Mouse (Mus musculus): ENCODE data around the gene Abtb1. TPM values are rescaled to one million over a fixed set of nuclear protein-coding genes. Genes with fewer than 3 reads are reported as not detected.

Abtb1 gene
- polyA plus RNA-seq, 1 experiment from 2014 or later = 40.7 TPM

- no peak overlapping the region for H3K4me2 ChIP-seq (ENCODE audit: low read length)
- 76% methylated on average over 9 of the region's 9 CpGs for WGBS
- H3K9ac ChIP-seq (ENCODE audit: low read depth, low read length) = no peak overlapping the region
- H3K36me3 ChIP-seq (ENCODE audit: control insufficient read depth, insufficient read depth, low read length) = peaks cover 16% of the 10 kb centered on the region; the same call in 1 of the 2 replicates
- ATAC-seq = no peak
- no peak overlapping the region for H3K27ac ChIP-seq (ENCODE audit: low read length)
- H3K27me3 ChIP-seq (ENCODE audit: control insufficient read depth, insufficient read depth, low read depth, low read length) = no peaks in the 10 kb centered on the region
- no peaks in the 10 kb centered on the region for H3K9me3 ChIP-seq (replicated peaks; ENCODE audit: control insufficient read depth, low read length, poor library complexity, severe bottlenecking)
- no peak overlapping the region for H3K4me3 ChIP-seq (ENCODE audit: low read depth, low read length)
- H3K4me1 ChIP-seq (ENCODE audit: control insufficient read depth, insufficient read depth, low read length) = peaks cover 13% of the 10 kb centered on the region
Observed at GRCm38 (mm10) chr6:88843781-88844725, 2.3 kb upstream of the Abtb1 start.

GRCm38 (mm10) chr6:88843241-88843640 is 1.5 kb upstream of the Abtb1 start:
- Histone ChIP-seq H3K27me3 (ENCODE audit: control insufficient read depth, insufficient read depth, low read depth, low read length) (no peaks in the 10 kb centered on the region), H3K9me3 (replicated peaks; ENCODE audit: control insufficient read depth, low read length, poor library complexity, severe bottlenecking) (no peaks in the 10 kb centered on the region), H3K4me3 (ENCODE audit: low read depth, low read length) (no peak overlapping the region), H3K4me1 (ENCODE audit: control insufficient read depth, insufficient read depth, low read length) (peaks cover 13% of the 10 kb centered on the region), H3K9ac (ENCODE audit: low read depth, low read length) (no peak overlapping the region), H3K27ac (ENCODE audit: low read length) (peak overlapping the region; percentile 85), H3K36me3 (ENCODE audit: control insufficient read depth, insufficient read depth, low read length) (peaks cover 13% of the 10 kb centered on the region; the same call in 1 of the 2 replicates), H3K4me2 (ENCODE audit: low read length) (peak overlapping the region; percentile 88)
- ATAC-seq = no peak
- 69% methylated on average over 7 of the region's 7 CpGs for WGBS

GRCm38 (mm10) chr6:88842731-88843151 is 957 bp upstream of the Abtb1 start:
- 1% methylated on average over 32 of the region's 32 CpGs for WGBS
- no peaks in the 10 kb centered on the region for H3K9me3 ChIP-seq (replicated peaks; ENCODE audit: control insufficient read depth, low read length, poor library complexity, severe bottlenecking)
- H3K36me3 ChIP-seq (ENCODE audit: control insufficient read depth, insufficient read depth, low read length) = peaks cover 14% of the 10 kb centered on the region; the same call in 1 of the 2 replicates
- H3K4me3 ChIP-seq (ENCODE audit: low read depth, low read length) = peak overlapping the region; percentile 84
- peaks cover 13% of the 10 kb centered on the region for H3K4me1 ChIP-seq (ENCODE audit: control insufficient read depth, insufficient read depth, low read length)
- ATAC-seq = no peak; the same call in 1 of the 2 replicates
- H3K9ac ChIP-seq (ENCODE audit: low read depth, low read length) = peak overlapping the region; percentile 65
- H3K27ac ChIP-seq (ENCODE audit: low read length) = peak overlapping the region; percentile 85
- H3K4me2 ChIP-seq (ENCODE audit: low read length) = peak overlapping the region; percentile 88
- no peaks in the 10 kb centered on the region for H3K27me3 ChIP-seq (ENCODE audit: control insufficient read depth, insufficient read depth, low read depth, low read length)

GRCm38 (mm10) chr6:88841514-88841780 is 337 bp downstream of the Abtb1 start:
- under 1% methylated on average over 22 of the region's 22 CpGs for WGBS
- H3K9ac ChIP-seq (ENCODE audit: low read depth, low read length) = peak overlapping the region; percentile 76
- H3K4me2 ChIP-seq (ENCODE audit: low read length) = peak overlapping the region; percentile 88
- ATAC-seq = no peak; the same call in 1 of the 2 replicates
- no peaks in the 10 kb centered on the region for H3K27me3 ChIP-seq (ENCODE audit: control insufficient read depth, insufficient read depth, low read depth, low read length)
- H3K4me1 ChIP-seq (ENCODE audit: control insufficient read depth, insufficient read depth, low read length) = peaks cover 13% of the 10 kb centered on the region
- H3K27ac ChIP-seq (ENCODE audit: low read length) = peak overlapping the region; percentile 82
- H3K4me3 ChIP-seq (ENCODE audit: low read depth, low read length) = peak overlapping the region; percentile 84
- peaks cover 10% of the 10 kb centered on the region; the same call in 1 of the 2 replicates for H3K36me3 ChIP-seq (ENCODE audit: control insufficient read depth, insufficient read depth, low read length)
- no peaks in the 10 kb centered on the region for H3K9me3 ChIP-seq (replicated peaks; ENCODE audit: control insufficient read depth, low read length, poor library complexity, severe bottlenecking)

GRCm38 (mm10) chr6:88840791-88841513 is 832 bp downstream of the Abtb1 start:
- H3K4me3 ChIP-seq (ENCODE audit: low read depth, low read length) = peak overlapping the region; percentile 84
- H3K27me3 ChIP-seq (ENCODE audit: control insufficient read depth, insufficient read depth, low read depth, low read length) = no peaks in the 10 kb centered on the region
- peaks cover 13% of the 10 kb centered on the region for H3K36me3 ChIP-seq (ENCODE audit: control insufficient read depth, insufficient read depth, low read length)
- H3K9ac ChIP-seq (ENCODE audit: low read depth, low read length) = peak overlapping the region; percentile 76
- peaks cover 13% of the 10 kb centered on the region for H3K4me1 ChIP-seq (ENCODE audit: control insufficient read depth, insufficient read depth, low read length)
- H3K27ac ChIP-seq (ENCODE audit: low read length) = peak overlapping the region; percentile 82
- peak overlapping the region; percentile 88 for H3K4me2 ChIP-seq (ENCODE audit: low read length)
- H3K9me3 ChIP-seq (replicated peaks; ENCODE audit: control insufficient read depth, low read length, poor library complexity, severe bottlenecking) = no peaks in the 10 kb centered on the region
- 57% methylated on average over 9 of the region's 9 CpGs for WGBS
- ATAC-seq = no peak

- H3K36me3 ChIP-seq (ENCODE audit: control insufficient read depth, insufficient read depth, low read length) = peaks cover 13% of the 10 kb centered on the region
- H3K4me3 ChIP-seq (ENCODE audit: low read depth, low read length) = no peak overlapping the region
- peak overlapping the region; percentile 88 for H3K4me2 ChIP-seq (ENCODE audit: low read length)
- H3K27ac ChIP-seq (ENCODE audit: low read length) = no peak overlapping the region
- H3K4me1 ChIP-seq (ENCODE audit: control insufficient read depth, insufficient read depth, low read length) = peaks cover 13% of the 10 kb centered on the region
- H3K27me3 ChIP-seq (ENCODE audit: control insufficient read depth, insufficient read depth, low read depth, low read length) = no peaks in the 10 kb centered on the region
- H3K9me3 ChIP-seq (replicated peaks; ENCODE audit: control insufficient read depth, low read length, poor library complexity, severe bottlenecking) = no peaks in the 10 kb centered on the region
- 71% methylated on average over 3 of the region's 3 CpGs for WGBS
- ATAC-seq = no peak
- H3K9ac ChIP-seq (ENCODE audit: low read depth, low read length) = no peak overlapping the region; the same call in 1 of the 2 replicates
Observed at GRCm38 (mm10) chr6:88840211-88840610, 1.6 kb downstream of the Abtb1 start.

- Histone ChIP-seq H3K4me1 (ENCODE audit: control insufficient read depth, insufficient read depth, low read length) (peaks cover 13% of the 10 kb centered on the region), H3K9me3 (replicated peaks; ENCODE audit: control insufficient read depth, low read length, poor library complexity, severe bottlenecking) (no peaks in the 10 kb centered on the region), H3K27me3 (ENCODE audit: control insufficient read depth, insufficient read depth, low read depth, low read length) (no peaks in the 10 kb centered on the region), H3K4me2 (ENCODE audit: low read length) (no peak overlapping the region), H3K27ac (ENCODE audit: low read length) (no peak overlapping the region), H3K4me3 (ENCODE audit: low read depth, low read length) (no peak overlapping the region), H3K36me3 (ENCODE audit: control insufficient read depth, insufficient read depth, low read length) (peaks cover 13% of the 10 kb centered on the region), H3K9ac (ENCODE audit: low read depth, low read length) (no peak overlapping the region)
- WGBS = 82% methylated on average over 26 of the region's 26 CpGs
- ATAC-seq = no peak
Observed at GRCm38 (mm10) chr6:88839135-88839970, 2.4 kb downstream of the Abtb1 start.

GRCm38 (mm10) chr6:88838613-88839012 is 3.2 kb downstream of the Abtb1 start:
- no peak overlapping the region for H3K4me3 ChIP-seq (ENCODE audit: low read depth, low read length)
- H3K36me3 ChIP-seq (ENCODE audit: control insufficient read depth, insufficient read depth, low read length) = peaks cover 13% of the 10 kb centered on the region
- no peak overlapping the region for H3K27ac ChIP-seq (ENCODE audit: low read length)
- WGBS = 94% methylated on average over 10 of the region's 10 CpGs
- no peak overlapping the region for H3K4me2 ChIP-seq (ENCODE audit: low read length)
- H3K27me3 ChIP-seq (ENCODE audit: control insufficient read depth, insufficient read depth, low read depth, low read length) = no peaks in the 10 kb centered on the region
- H3K9me3 ChIP-seq (replicated peaks; ENCODE audit: control insufficient read depth, low read length, poor library complexity, severe bottlenecking) = no peaks in the 10 kb centered on the region
- H3K4me1 ChIP-seq (ENCODE audit: control insufficient read depth, insufficient read depth, low read length) = peaks cover 13% of the 10 kb centered on the region
- no peak overlapping the region for H3K9ac ChIP-seq (ENCODE audit: low read depth, low read length)
- ATAC-seq = no peak

Data from midbrain, embryonic 16.5 days (tissue).